Mouse (Mus musculus) myocyte (in vitro differentiated cells): Measurements from ENCODE around the gene Asb16. TPM values are rescaled to one million over a fixed set of nuclear protein-coding genes. Genes with fewer than 3 reads are reported as not detected.
"Not testable (repeated sequence)": the region's sequence is repeated elsewhere in the genome, so short reads cannot be mapped to it uniquely, and the experiment has no call there.

Source experiments
- H3K27me3 ChIP-seq: one replicate; pipeline ENCODE4 v1.6.1; 2011; ENCODE audit not compliant: control insufficient read depth, insufficient read depth, insufficient read length
- H3K36me3 ChIP-seq: one replicate; pipeline ENCODE4 v1.6.1; 2011; ENCODE audit not compliant: control insufficient read depth, insufficient read depth
- H3K4me2 ChIP-seq: one replicate; pipeline ENCODE4 v1.6.1; 2011; ENCODE audit warnings: low read depth, control low read depth
- H3K4me3 ChIP-seq: one replicate; pipeline ENCODE4 v1.5.1; 2011; ENCODE audit warnings: mild to moderate bottlenecking, control low read depth, moderate library complexity
- H3K79me2 ChIP-seq: one replicate; pipeline ENCODE4 v1.6.1; 2011; ENCODE audit not compliant: control insufficient read depth, insufficient read depth
- H3ac ChIP-seq: one replicate; pipeline ENCODE4 v1.6.1; 2011; ENCODE audit not compliant: control insufficient read depth, insufficient read length
- CEBPB ChIP-seq: IDR thresholded peaks from 2 replicates; pipeline ENCODE4 v1.6.1; 2011; ENCODE audit warnings: mild to moderate bottlenecking, moderate library complexity; ENCODE audit not compliant: poor library complexity, insufficient read depth, severe bottlenecking
- E2F4 ChIP-seq: IDR thresholded peaks from one replicate; pipeline ENCODE4 v1.6.1; 2011; ENCODE audit warnings: mild to moderate bottlenecking, control low read depth, moderate library complexity; ENCODE audit not compliant: insufficient read depth
- MAX ChIP-seq: IDR thresholded peaks from one replicate; pipeline ENCODE4 v1.6.1; 2011; ENCODE audit warnings: low read depth, mild to moderate bottlenecking, control low read depth
- MYOD1 ChIP-seq, 3 experiments: IDR thresholded peaks; one replicate each; pipeline ENCODE4 v1.6.1; 2011; ENCODE audit warnings: control low read depth in 2 of 3, low read depth in 2 of 3, mild to moderate bottlenecking in 2 of 3, moderate library complexity in 1 of 3; ENCODE audit not compliant: insufficient read length in 2 of 3, control insufficient read depth in 1 of 3
- MYOG ChIP-seq, 3 experiments: IDR thresholded peaks; one replicate each; pipeline ENCODE4 v1.6.1; 2011; ENCODE audit warnings: control low read depth in 2 of 3, low read depth in 2 of 3, mild to moderate bottlenecking in 2 of 3; ENCODE audit not compliant: insufficient read length in 2 of 3, control insufficient read depth in 1 of 3, insufficient read depth in 1 of 3
- POLR2A ChIP-seq: IDR thresholded peaks from one replicate; pipeline ENCODE4 v1.6.1; 2011; ENCODE audit warnings: low read depth, mild to moderate bottlenecking, control low read depth, moderate library complexity; ENCODE audit not compliant: insufficient read length
- POLR2AphosphoS2 ChIP-seq: IDR thresholded peaks from one replicate; pipeline ENCODE4 v1.6.1; 2011; ENCODE audit warnings: low read depth, control low read depth; ENCODE audit not compliant: insufficient read length
- REST ChIP-seq: IDR thresholded peaks from one replicate; pipeline ENCODE4 v1.6.1; 2011; ENCODE audit warnings: mild to moderate bottlenecking, control low read depth, moderate library complexity; ENCODE audit not compliant: insufficient read depth, insufficient read length
- SRF ChIP-seq: IDR thresholded peaks from one replicate; pipeline ENCODE4 v1.6.1; 2011; ENCODE audit warnings: low read depth; ENCODE audit not compliant: control insufficient read depth, insufficient read length
- TCF12 ChIP-seq: IDR thresholded peaks from one replicate; pipeline ENCODE4 v1.6.1; 2011; ENCODE audit warnings: mild to moderate bottlenecking, control low read depth; ENCODE audit not compliant: poor library complexity, insufficient read depth, severe bottlenecking
- TCF3 ChIP-seq: IDR thresholded peaks from one replicate; pipeline ENCODE4 v1.6.1; 2011; ENCODE audit warnings: low read depth, control low read depth; ENCODE audit not compliant: insufficient read length
- USF1 ChIP-seq: IDR thresholded peaks from one replicate; pipeline ENCODE4 v1.6.1; 2011; ENCODE audit warnings: low read depth, mild to moderate bottlenecking, control low read depth, moderate library complexity
- polyA plus RNA-seq: library from polyadenylated mRNA; unstranded; fragments of >200 nt; fragmentation: generic; extraction: Trizol; gene quantifications from one replicate; pipeline ENCODE4 v1.2.1, GENCODE M21; 2012; ENCODE audit warnings: missing spikeins

Asb16 gene
- polyA plus RNA-seq, 1 experiment, result 5.1 TPM

GRCm38 (mm10) chr11:102267480-102267879 lies 1.1 kb upstream of the Asb16 start:
- H3K4me3 ChIP-seq, result no peak overlapping the region
- H3K79me2 ChIP-seq, result no peaks in the 10 kb centered on the region
- no peaks in the 10 kb centered on the region for H3K36me3 ChIP-seq
- H3K27me3 ChIP-seq, result no peaks in the 10 kb centered on the region
- H3K4me2 ChIP-seq, result peak overlapping the region; percentile 32
- peak in 2 of 3 experiments; percentile 60 to 76 for TF ChIP-seq MYOG (IDR thresholded peaks at IDR 0.05; ENCODE audit: control insufficient read depth in 1 of 3, insufficient read depth in 1 of 3, insufficient read length in 2 of 3, low read depth in 2 of 3)
- TF ChIP-seq USF1, result peak; percentile 37
- TF ChIP-seq SRF, result peak; percentile 17
- peak in 2 of 3 experiments; percentile 53 to 66 for TF ChIP-seq MYOD1 (IDR thresholded peaks at IDR 0.05; ENCODE audit: control insufficient read depth in 1 of 3, insufficient read length in 2 of 3, low read depth in 2 of 3)
- TF ChIP-seq POLR2A, result no peak
- no peak overlapping the region for H3ac ChIP-seq

- Histone ChIP-seq H3K79me2 (no peaks in the 10 kb centered on the region), H3K4me2 (no peak overlapping the region), H3K36me3 (no peaks in the 10 kb centered on the region), H3K27me3 (peaks cover 6% of the 10 kb centered on the region), H3ac (no peak overlapping the region), H3K4me3 (no peak overlapping the region)
- no peak for TF ChIP-seq SRF
- no peak for TF ChIP-seq POLR2AphosphoS2
- TF ChIP-seq TCF12, result no peak
- no peak for TF ChIP-seq POLR2A
- TF ChIP-seq CEBPB, result no peak
- no peak for TF ChIP-seq MYOD1 (IDR thresholded peaks at IDR 0.05; ENCODE audit: control insufficient read depth in 1 of 3, insufficient read length in 2 of 3, low read depth in 2 of 3)
- no peak for TF ChIP-seq MYOG (IDR thresholded peaks at IDR 0.05; ENCODE audit: control insufficient read depth in 1 of 3, insufficient read depth in 1 of 3, insufficient read length in 2 of 3, low read depth in 2 of 3)
- TF ChIP-seq TCF3, result no peak
- no peak for TF ChIP-seq MAX
- no peak for TF ChIP-seq USF1
These were observed 7.9 kb downstream of the Asb16 start for GRCm38 (mm10) chr11:102276411-102276915.

GRCm38 (mm10) chr11:102277754-102278153 lies 9.2 kb downstream of the Asb16 start:
- TF ChIP-seq MAX (no peak), USF1 (no peak), SRF (no peak), REST (no peak), CEBPB (no peak), TCF3 (no peak), E2F4 (no peak), TCF12 (no peak), MYOG (IDR thresholded peaks at IDR 0.05; ENCODE audit: control insufficient read depth in 1 of 3, insufficient read depth in 1 of 3, insufficient read length in 2 of 3, low read depth in 2 of 3) (peak in 2 of 3 experiments; percentile 34 to 54), POLR2A (no peak), POLR2AphosphoS2 (no peak), MYOD1 (IDR thresholded peaks at IDR 0.05; ENCODE audit: control insufficient read depth in 1 of 3, insufficient read length in 2 of 3, low read depth in 2 of 3) (peak in 1 of 3 experiments; percentile 22)
- H3K36me3 ChIP-seq, result no peaks in the 10 kb centered on the region
- no peak overlapping the region for H3ac ChIP-seq
- H3K4me2 ChIP-seq, result no peak overlapping the region
- H3K4me3 ChIP-seq, result no peak overlapping the region
- H3K27me3 ChIP-seq, result peaks cover 6% of the 10 kb centered on the region
- H3K79me2 ChIP-seq, result no peaks in the 10 kb centered on the region

- peaks cover 6% of the 10 kb centered on the region for H3K27me3 ChIP-seq
- H3K79me2 ChIP-seq, result no peaks in the 10 kb centered on the region
- H3ac ChIP-seq, result no peak overlapping the region
- H3K36me3 ChIP-seq, result no peaks in the 10 kb centered on the region
- TF ChIP-seq TCF12, result no peak
- no peak for TF ChIP-seq POLR2AphosphoS2
- no peak for TF ChIP-seq CEBPB
- TF ChIP-seq SRF, result no peak
- TF ChIP-seq MYOG (IDR thresholded peaks at IDR 0.05; ENCODE audit: control insufficient read depth in 1 of 3, insufficient read depth in 1 of 3, insufficient read length in 2 of 3, low read depth in 2 of 3), result no peak
- TF ChIP-seq TCF3, result no peak
- no peak for TF ChIP-seq REST
- no peak for TF ChIP-seq POLR2A
- TF ChIP-seq E2F4, result no peak
- TF ChIP-seq MAX, result no peak
- no peak overlapping the region for H3K4me3 ChIP-seq
- no peak overlapping the region for H3K4me2 ChIP-seq
These were observed 11.1 kb downstream of the Asb16 start for GRCm38 (mm10) chr11:102279595-102279994.

- H3K79me2 ChIP-seq, H3K27me3 ChIP-seq, H3K36me3 ChIP-seq, H3ac ChIP-seq, H3K4me2 ChIP-seq, H3K4me3 ChIP-seq: not testable (repeated sequence)
These were observed 11.7 kb downstream of the Asb16 start for GRCm38 (mm10) chr11:102280267-102280666.
